Mouse (Mus musculus): ENCODE results near the gene Ramp2. TPM values are rescaled to one million over a fixed set of nuclear protein-coding genes. Genes with fewer than 3 reads are reported as not detected.
A peak's percentile ranks its signal among the peaks of the same experiment; 100 is the strongest.

The Ramp2 gene
- polyA plus RNA-seq, 1 experiment = 25.8 TPM

DNA sequence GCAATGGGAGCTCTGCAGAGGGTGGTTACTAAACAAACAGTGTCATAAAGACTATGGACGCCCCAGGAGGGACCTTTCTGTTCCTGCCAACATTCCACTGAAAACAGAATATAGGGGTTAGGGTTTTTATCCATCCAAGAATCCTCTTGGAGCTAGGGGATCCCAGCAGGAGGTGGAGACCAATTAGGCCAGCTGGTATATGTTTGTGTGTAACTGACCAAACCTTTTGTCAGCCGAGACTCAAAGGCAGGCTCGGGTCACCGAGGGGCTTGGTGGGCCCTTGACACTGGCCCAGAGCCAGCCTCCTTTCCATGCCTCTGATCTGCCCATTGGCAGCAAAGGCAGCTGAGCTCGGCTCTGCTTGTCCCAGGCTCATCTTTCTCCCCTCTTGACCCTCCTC, 37.1 kb downstream of the Ramp2 start:
- peaks cover 8% of the 10 kb centered on the region for H3K4me1 ChIP-seq (ENCODE audit: control insufficient read depth, insufficient read depth, insufficient read length, low read length)
- H3K27ac ChIP-seq (ENCODE audit: insufficient read depth, low read depth, low read length) = no peak overlapping the region
- no peak overlapping the region for H3K4me3 ChIP-seq (ENCODE audit: low read depth, low read length)
- WGBS = 35% methylated on average over 5 of the region's 5 CpGs
- peaks cover 5% of the 10 kb centered on the region for H3K36me3 ChIP-seq (ENCODE audit: control insufficient read depth, insufficient read depth, low read length)
- no peaks in the 10 kb centered on the region for H3K27me3 ChIP-seq (ENCODE audit: control insufficient read depth, insufficient read depth, low read length)
- TF ChIP-seq POLR2A (IDR thresholded peaks at IDR 0.05; ENCODE audit: low read depth, low read length) = no peak
- TF ChIP-seq CTCF (IDR thresholded peaks at IDR 0.05; ENCODE audit: extremely low read depth, insufficient read length, insufficient replicate concordance, low read depth, low read length) = no peak

DNA sequence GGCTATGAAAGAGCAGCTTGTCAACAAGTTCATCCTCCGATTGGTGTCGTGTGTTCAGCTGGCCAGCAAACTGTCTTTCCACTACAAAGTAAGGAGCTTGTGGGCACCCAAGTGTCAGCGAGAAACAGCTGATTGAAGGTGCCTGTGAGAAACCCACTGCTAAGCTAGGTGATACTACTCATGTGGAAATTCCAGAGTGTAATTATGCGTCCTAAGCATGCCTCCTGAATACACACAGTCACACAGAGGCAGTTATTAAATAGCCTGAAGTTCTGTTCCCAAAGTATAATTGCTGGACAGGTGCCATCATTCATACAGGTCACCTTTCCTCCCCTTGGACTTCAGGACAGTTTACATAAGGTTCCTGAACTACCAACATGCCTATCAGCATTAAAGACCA, 38.0 kb downstream of the Ramp2 start:
- TF ChIP-seq POLR2A (IDR thresholded peaks at IDR 0.05; ENCODE audit: low read depth, low read length) (no peak), CTCF (IDR thresholded peaks at IDR 0.05; ENCODE audit: extremely low read depth, insufficient read length, insufficient replicate concordance, low read depth, low read length) (no peak)
- Histone ChIP-seq H3K36me3 (ENCODE audit: control insufficient read depth, insufficient read depth, low read length) (peaks cover 11% of the 10 kb centered on the region), H3K4me1 (ENCODE audit: control insufficient read depth, insufficient read depth, insufficient read length, low read length) (peaks cover 5% of the 10 kb centered on the region), H3K4me3 (ENCODE audit: low read depth, low read length) (no peak overlapping the region), H3K27ac (ENCODE audit: insufficient read depth, low read depth, low read length) (no peak overlapping the region), H3K27me3 (ENCODE audit: control insufficient read depth, insufficient read depth, low read length) (no peaks in the 10 kb centered on the region)
- WGBS = 33% methylated on average over 4 of the region's 4 CpGs

DNA sequence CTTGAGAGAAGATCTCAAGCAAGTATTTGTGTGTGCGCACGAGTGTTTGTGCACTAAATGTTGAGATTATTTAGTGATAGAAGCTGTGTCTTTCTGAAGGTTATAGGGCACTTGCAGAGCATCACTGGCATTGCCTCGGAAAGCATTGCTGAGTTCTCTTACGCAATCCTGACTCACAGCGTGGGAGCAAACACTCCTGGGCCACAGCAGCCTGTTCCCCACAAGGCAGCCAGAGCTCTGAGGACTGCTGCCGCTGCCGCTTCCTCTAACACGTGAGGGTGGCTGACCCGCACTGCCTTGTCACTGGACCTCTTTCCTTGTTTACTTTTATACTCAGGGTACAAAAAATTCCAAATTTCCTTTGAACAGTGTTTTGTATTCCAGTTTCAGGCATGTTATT, 41.5 kb downstream of the Ramp2 start:
- no peak overlapping the region for H3K4me3 ChIP-seq (ENCODE audit: low read depth, low read length)
- 0 out of 2 replicates have a peak, but pooled peaks cover 2% of the 10 kb centered on the region for H3K4me1 ChIP-seq (ENCODE audit: control insufficient read depth, insufficient read depth, insufficient read length, low read length)
- H3K27me3 ChIP-seq (ENCODE audit: control insufficient read depth, insufficient read depth, low read length) = no peaks in the 10 kb centered on the region
- H3K36me3 ChIP-seq (ENCODE audit: control insufficient read depth, insufficient read depth, low read length) = peaks cover 44% of the 10 kb centered on the region
- no peak overlapping the region for H3K27ac ChIP-seq (ENCODE audit: insufficient read depth, low read depth, low read length)
- WGBS = 68% methylated on average over 9 of the region's 9 CpGs
- TF ChIP-seq CTCF (IDR thresholded peaks at IDR 0.05; ENCODE audit: extremely low read depth, insufficient read length, insufficient replicate concordance, low read depth, low read length) (no peak), POLR2A (IDR thresholded peaks at IDR 0.05; ENCODE audit: low read depth, low read length) (no peak)

DNA sequence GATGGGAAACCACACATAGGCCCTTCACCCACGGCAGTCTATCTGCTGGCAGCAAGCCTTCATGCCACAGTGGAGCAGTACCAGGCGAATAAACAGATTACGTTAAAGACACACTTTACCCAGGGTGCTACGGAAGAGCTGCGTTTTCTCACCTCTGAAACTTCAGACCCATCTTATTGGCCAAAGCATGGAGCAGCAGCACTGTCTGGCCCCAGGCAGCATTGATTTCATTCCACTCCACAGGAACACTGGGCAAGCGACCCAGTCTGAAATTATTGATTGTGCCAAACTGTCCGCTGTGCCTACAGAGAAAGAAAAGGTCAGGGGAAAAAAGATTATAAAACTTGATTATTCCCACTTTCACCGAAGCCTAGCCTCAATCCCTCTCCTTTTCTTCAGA, 45.4 kb downstream of the Ramp2 start:
- Histone ChIP-seq H3K27ac (ENCODE audit: insufficient read depth, low read depth, low read length) (no peak overlapping the region), H3K36me3 (ENCODE audit: control insufficient read depth, insufficient read depth, low read length) (peaks cover 75% of the 10 kb centered on the region), H3K4me3 (ENCODE audit: low read depth, low read length) (no peak overlapping the region), H3K27me3 (ENCODE audit: control insufficient read depth, insufficient read depth, low read length) (no peaks in the 10 kb centered on the region), H3K4me1 (ENCODE audit: control insufficient read depth, insufficient read depth, insufficient read length, low read length) (no peaks in the 10 kb centered on the region)
- 95% methylated on average over 8 of the region's 8 CpGs for WGBS
- TF ChIP-seq CTCF (IDR thresholded peaks at IDR 0.05; ENCODE audit: extremely low read depth, insufficient read length, insufficient replicate concordance, low read depth, low read length) (no peak), POLR2A (IDR thresholded peaks at IDR 0.05; ENCODE audit: low read depth, low read length) (no peak)

DNA sequence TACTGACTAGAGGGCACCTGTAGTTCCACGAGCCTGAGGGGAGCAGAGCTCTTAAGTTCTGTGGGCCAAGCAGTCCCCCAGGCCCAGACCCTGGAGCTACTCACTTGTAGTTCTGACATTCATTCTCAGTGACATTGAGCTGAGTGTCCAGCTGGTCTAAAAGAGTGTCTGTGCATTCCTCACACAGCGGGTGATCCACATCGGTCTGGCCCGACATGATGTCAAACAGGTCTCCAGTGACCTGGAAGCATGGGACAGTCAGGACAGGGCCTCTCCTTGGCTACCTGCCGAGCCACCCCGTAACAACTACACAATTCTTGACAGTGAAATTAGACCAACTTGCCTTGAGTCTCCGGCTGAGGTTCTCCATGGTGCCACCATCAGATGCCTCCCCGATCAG, 49.4 kb downstream of the Ramp2 start:
- TF ChIP-seq POLR2A (IDR thresholded peaks at IDR 0.05; ENCODE audit: low read depth, low read length) (no peak), CTCF (IDR thresholded peaks at IDR 0.05; ENCODE audit: extremely low read depth, insufficient read length, insufficient replicate concordance, low read depth, low read length) (no peak)
- Histone ChIP-seq H3K4me1 (ENCODE audit: control insufficient read depth, insufficient read depth, insufficient read length, low read length) (no peaks in the 10 kb centered on the region), H3K27me3 (ENCODE audit: control insufficient read depth, insufficient read depth, low read length) (no peaks in the 10 kb centered on the region), H3K4me3 (ENCODE audit: low read depth, low read length) (no peak overlapping the region), H3K27ac (ENCODE audit: insufficient read depth, low read depth, low read length) (no peak overlapping the region), H3K36me3 (ENCODE audit: control insufficient read depth, insufficient read depth, low read length) (peaks cover 76% of the 10 kb centered on the region)
- 95% methylated on average over 8 of the region's 8 CpGs for WGBS

DNA sequence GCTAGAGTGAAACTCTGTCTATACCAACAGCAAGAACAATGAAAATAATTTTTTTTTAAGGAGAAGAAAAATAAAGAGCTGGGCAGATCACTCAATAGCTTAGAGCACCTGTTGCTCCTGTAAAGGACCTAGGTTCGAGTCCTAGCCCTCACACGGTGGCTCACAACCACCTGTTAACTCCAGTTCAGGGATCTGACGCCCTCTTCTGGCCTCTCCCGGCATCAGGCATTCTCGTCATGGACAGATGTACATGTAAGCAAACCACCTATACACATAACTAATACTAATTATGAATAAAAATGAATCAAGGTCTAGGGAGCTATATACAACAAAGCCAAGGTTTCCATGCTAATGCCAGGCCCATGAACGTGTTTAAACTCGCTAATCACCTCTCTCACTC, 55.1 kb downstream of the Ramp2 start:
- peaks cover 31% of the 10 kb centered on the region for H3K36me3 ChIP-seq (ENCODE audit: control insufficient read depth, insufficient read depth, low read length)
- H3K27ac ChIP-seq (ENCODE audit: insufficient read depth, low read depth, low read length) = no peak overlapping the region
- TF ChIP-seq CTCF (IDR thresholded peaks at IDR 0.05; ENCODE audit: extremely low read depth, insufficient read length, insufficient replicate concordance, low read depth, low read length) (peak; percentile 32; the same call in 1 of the 2 replicates), POLR2A (IDR thresholded peaks at IDR 0.05; ENCODE audit: low read depth, low read length) (no peak)
- H3K4me3 ChIP-seq (ENCODE audit: low read depth, low read length) = peak overlapping the region; percentile 98; the same call in 1 of the 2 replicates
- H3K4me1 ChIP-seq (ENCODE audit: control insufficient read depth, insufficient read depth, insufficient read length, low read length) = peaks cover 14% of the 10 kb centered on the region
- no peaks in the 10 kb centered on the region for H3K27me3 ChIP-seq (ENCODE audit: control insufficient read depth, insufficient read depth, low read length)
- WGBS = 52% methylated on average over 7 of the region's 7 CpGs

DNA sequence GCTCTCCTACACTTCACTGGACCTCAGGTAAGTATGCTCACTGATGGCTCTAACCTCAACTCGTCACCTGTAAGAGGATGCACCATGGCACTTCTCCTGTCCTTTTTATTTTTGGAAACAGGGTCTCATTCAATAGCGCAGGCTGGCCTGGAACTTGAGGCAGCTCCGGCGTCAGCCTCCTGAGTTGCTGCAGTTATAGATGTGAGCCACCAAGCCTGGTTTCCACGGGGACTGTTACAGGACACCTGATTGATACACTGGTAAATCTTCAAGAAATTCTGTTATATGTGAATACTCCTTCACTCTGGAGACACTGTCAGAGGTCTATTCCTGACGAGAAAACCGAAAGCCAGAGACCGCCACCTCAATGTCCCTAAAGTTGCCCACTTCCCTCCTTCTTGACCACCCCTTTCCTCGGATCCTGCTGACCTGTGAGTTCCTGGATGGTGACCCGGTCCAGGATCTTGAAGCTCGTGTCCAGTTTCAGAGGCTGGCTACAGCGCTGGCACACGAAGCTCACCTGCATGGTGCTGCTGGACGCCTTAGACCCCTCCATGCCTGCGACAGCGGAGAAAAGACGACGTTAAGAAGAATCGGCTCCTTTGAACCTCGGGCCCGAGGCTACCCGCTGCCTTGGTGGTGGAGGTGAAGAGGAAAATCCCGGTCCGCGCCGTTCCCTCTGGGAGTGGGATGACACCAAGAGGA, 55.6 kb downstream of the Ramp2 start:
- Histone ChIP-seq H3K4me1 (ENCODE audit: control insufficient read depth, insufficient read depth, insufficient read length, low read length) (peaks cover 14% of the 10 kb centered on the region), H3K27ac (ENCODE audit: insufficient read depth, low read depth, low read length) (peak overlapping the region; percentile 46), H3K27me3 (ENCODE audit: control insufficient read depth, insufficient read depth, low read length) (no peaks in the 10 kb centered on the region), H3K4me3 (ENCODE audit: low read depth, low read length) (peak overlapping the region; percentile 98), H3K36me3 (ENCODE audit: control insufficient read depth, insufficient read depth, low read length) (peaks cover 26% of the 10 kb centered on the region)
- no peak for TF ChIP-seq CTCF (IDR thresholded peaks at IDR 0.05; ENCODE audit: extremely low read depth, insufficient read length, insufficient replicate concordance, low read depth, low read length)
- no peak for TF ChIP-seq POLR2A (IDR thresholded peaks at IDR 0.05; ENCODE audit: low read depth, low read length)
- WGBS = 4% methylated on average over 26 of the region's 26 CpGs
